ENCODE assay signal across 11 mouse cellular contexts in genomic region chr8:61756971-61757965, GRCm38 (mm10).
A peak's percentile ranks its signal among the peaks of the same experiment; 100 is the strongest.
DNase-seq lines count a peak whose midpoint lies in the region; ATAC-seq lines count a peak whose summit lies in the region.
"Had no signal": no experiment of that assay in that cellular context is flagged by ENCODE, and none has a peak within 500 bp of the region (broad histone marks: within the 10 kb centered on the region; RNA-seq: fewer than 3 reads in every experiment).

No protein-coding gene starts in this region.

- peaks cover 11% of the 10 kb centered on the region; the same call in 1 of the 2 replicates for H3K27me3 ChIP-seq in kidney, embryonic 15.5 days
- no peaks in the 10 kb centered on the region for H3K27me3 ChIP-seq in embryonic facial prominence, embryonic 11.5 days (ENCODE audit: control insufficient read depth, insufficient read depth, low read length)
- H3K27me3 ChIP-seq in hindbrain, embryonic 15.5 days = no peaks in the 10 kb centered on the region
- no peaks in the 10 kb centered on the region for H3K27me3 ChIP-seq in neural tube, embryonic 12.5 days (replicated peaks)

- peak overlapping the region; percentile 57 for H3K4me3 ChIP-seq in kidney, embryonic 15.5 days (replicated peaks)
- H3K4me3 ChIP-seq in embryonic facial prominence, embryonic 11.5 days (ENCODE audit: low read depth, low read length) = 0 out of 2 replicates have a peak overlapping the region, but pooled peaks have one; percentile 73
- no peak overlapping the region for H3K4me3 ChIP-seq in hindbrain, embryonic 15.5 days
- H3K4me3 ChIP-seq in neural tube, embryonic 12.5 days = peak overlapping the region; percentile 11; the same call in 1 of the 2 replicates
- H3K4me3 ChIP-seq: erythroblast, embryonic 14.5 days; liver, embryonic 13.5 days had no signal

- H3K4me2 ChIP-seq in kidney, embryonic 15.5 days = peak overlapping the region; percentile 82
- peak overlapping the region; percentile 40 for H3K4me2 ChIP-seq in embryonic facial prominence, embryonic 11.5 days (ENCODE audit: low read depth, low read length)
- peak overlapping the region; percentile 86 for H3K4me2 ChIP-seq in hindbrain, embryonic 15.5 days
- peak overlapping the region; percentile 81 for H3K4me2 ChIP-seq in neural tube, embryonic 12.5 days (replicated peaks)
- H3K4me2 ChIP-seq: liver, embryonic 13.5 days had no signal

- H3K9me3 ChIP-seq in kidney, embryonic 15.5 days (replicated peaks) = no peaks in the 10 kb centered on the region
- no peaks in the 10 kb centered on the region for H3K9me3 ChIP-seq in embryonic facial prominence, embryonic 11.5 days (replicated peaks; ENCODE audit: control insufficient read depth, low read length)
- no peaks in the 10 kb centered on the region for H3K9me3 ChIP-seq in hindbrain, embryonic 15.5 days
- H3K9me3 ChIP-seq in neural tube, embryonic 12.5 days = no peaks in the 10 kb centered on the region
- H3K9me3 ChIP-seq: liver, embryonic 13.5 days had no signal

- H3K36me3 ChIP-seq in kidney, embryonic 15.5 days = no peaks in the 10 kb centered on the region
- H3K36me3 ChIP-seq in embryonic facial prominence, embryonic 11.5 days (replicated peaks; ENCODE audit: control insufficient read depth, insufficient read depth, low read depth, low read length) = no peaks in the 10 kb centered on the region
- H3K36me3 ChIP-seq in hindbrain, embryonic 15.5 days = no peaks in the 10 kb centered on the region
- no peaks in the 10 kb centered on the region for H3K36me3 ChIP-seq in neural tube, embryonic 12.5 days
- H3K36me3 ChIP-seq: liver, embryonic 13.5 days had no signal

- DNase-seq in kidney, postnatal 25 days = no peak
- DNase-seq in embryonic facial prominence, embryonic 11.5 days (ENCODE audit: low spot score) = peak; percentile 37
- no peak for DNase-seq in ovary, postnatal 10 days (ENCODE audit: low spot score)
- no peak for DNase-seq in thymus, postnatal 14 days
- DNase-seq: liver, embryonic 13.5 days; thymus, postnatal 36 days had no signal

- ATAC-seq in kidney, embryonic 15.5 days (replicated peaks; ENCODE audit: low FRiP score) = peak; percentile 72
- peak; percentile 35; the same call in 1 of the 2 replicates for ATAC-seq in embryonic facial prominence, embryonic 11.5 days (replicated peaks; ENCODE audit: insufficient number of reproducible peaks, low FRiP score, low TSS enrichment, low read depth)
- peak; percentile 13; the same call in 1 of the 2 replicates for ATAC-seq in hindbrain, embryonic 15.5 days (ENCODE audit: low FRiP score, low read depth)
- ATAC-seq in neural tube, embryonic 12.5 days (ENCODE audit: low FRiP score, low read depth) = no peak
- no peak for ATAC-seq in megakaryocyte, adult 5-6 weeks (ENCODE audit: poor library complexity, severe bottlenecking)

- H3K9ac ChIP-seq in kidney, embryonic 15.5 days = no peak overlapping the region
- H3K9ac ChIP-seq in embryonic facial prominence, embryonic 11.5 days (replicated peaks; ENCODE audit: low read length) = no peak overlapping the region
- H3K9ac ChIP-seq in hindbrain, embryonic 15.5 days = no peak overlapping the region
- no peak overlapping the region for H3K9ac ChIP-seq in neural tube, embryonic 12.5 days
- H3K9ac ChIP-seq: liver, embryonic 13.5 days had no signal

- H3K4me1 ChIP-seq in kidney, embryonic 15.5 days = peaks cover 34% of the 10 kb centered on the region
- H3K4me1 ChIP-seq in embryonic facial prominence, embryonic 11.5 days (ENCODE audit: control insufficient read depth, insufficient read depth, low read length) = no peaks in the 10 kb centered on the region
- H3K4me1 ChIP-seq in hindbrain, embryonic 15.5 days (replicated peaks) = peaks cover 15% of the 10 kb centered on the region
- H3K4me1 ChIP-seq in neural tube, embryonic 12.5 days = peaks cover 19% of the 10 kb centered on the region

- H3K27ac ChIP-seq in kidney, embryonic 15.5 days = peak overlapping the region; percentile 45; the same call in 1 of the 2 replicates
- no peak overlapping the region for H3K27ac ChIP-seq in embryonic facial prominence, embryonic 11.5 days (replicated peaks; ENCODE audit: low read depth, low read length)
- no peak overlapping the region for H3K27ac ChIP-seq in hindbrain, embryonic 15.5 days (replicated peaks)
- H3K27ac ChIP-seq in neural tube, embryonic 12.5 days = no peak overlapping the region
- H3K27ac ChIP-seq: liver, embryonic 13.5 days had no signal

- WGBS in kidney, embryonic 15.5 days = 17% methylated on average over 18 of the region's 18 CpGs
- 29% methylated on average over 18 of the region's 18 CpGs for WGBS in embryonic facial prominence, embryonic 11.5 days
- WGBS in hindbrain, embryonic 15.5 days = 41% methylated on average over 18 of the region's 18 CpGs
- 41% methylated on average over 18 of the region's 18 CpGs for WGBS in neural tube, embryonic 12.5 days

Comparison
In these comparisons a context has a peak if more than half of its experiments do, and no peak if none do; other contexts are left out.
1. ATAC-seq: peak in kidney, embryonic 15.5 days (single experiment), embryonic facial prominence, embryonic 11.5 days (single experiment) and hindbrain, embryonic 15.5 days (single experiment); none in neural tube, embryonic 12.5 days (single experiment) and megakaryocyte, adult 5-6 weeks (single experiment).
2. Peak in every context shown above with its lines, with median percentiles within 50 percentile points of each other: H3K4me2 ChIP-seq.